Mouse (Mus musculus) neural tube, embryonic 14.5 days (tissue): Measurements from ENCODE around the gene Sptssa. TPM values are rescaled to one million over a fixed set of nuclear protein-coding genes. Genes with fewer than 3 reads are reported as not detected.

Experiments used
- ATAC-seq: fragments of 200-750 bp; cut with Nextera tagmentation; 2 replicates; pipeline ENCODE4 v1.8.0; 2017; ENCODE audit warnings: low read depth, mild to moderate bottlenecking, moderate TSS enrichment, moderate library complexity
- H3K27ac ChIP-seq: fragments of 300-500 bp; sonication (generic); 2 replicates; pipeline ENCODE4 v1.5.1; 2014; ENCODE audit warnings: low read depth, mild to moderate bottlenecking, control low read depth, low read length, moderate library complexity, mixed read lengths
- H3K27me3 ChIP-seq: fragments of 300-500 bp; sonication (generic); 2 replicates; pipeline ENCODE4 v1.6.1; 2014; ENCODE audit warnings: low read length; ENCODE audit not compliant: control insufficient read depth, insufficient read depth
- H3K36me3 ChIP-seq: fragments of 300-500 bp; sonication (generic); 2 replicates; pipeline ENCODE4 v1.6.1; 2014; ENCODE audit warnings: low read length, mixed read lengths; ENCODE audit not compliant: control insufficient read depth, insufficient read depth
- H3K4me1 ChIP-seq: fragments of 300-500 bp; sonication (generic); 2 replicates; pipeline ENCODE4 v1.6.1; 2014; ENCODE audit warnings: low read length; ENCODE audit not compliant: control insufficient read depth, insufficient read depth
- H3K4me2 ChIP-seq: fragments of 300-500 bp; sonication (generic); 2 replicates; pipeline ENCODE4 v1.6.1; 2014; ENCODE audit warnings: mild to moderate bottlenecking, low read depth, low read length, control low read depth
- H3K4me3 ChIP-seq: fragments of 300-500 bp; sonication (generic); 2 replicates; pipeline ENCODE4 v1.5.1; 2014; ENCODE audit warnings: low read depth, low read length, control low read depth, mixed read lengths
- H3K9ac ChIP-seq: fragments of 300-500 bp; sonication (generic); replicated peaks from 2 replicates; pipeline ENCODE4 v1.6.1; 2014; ENCODE audit warnings: low read depth, mild to moderate bottlenecking, control low read depth, low read length, mixed read lengths
- H3K9me3 ChIP-seq: fragments of 300-500 bp; sonication (generic); 2 replicates; pipeline ENCODE4 v1.6.1; 2016; ENCODE audit warnings: low read length; ENCODE audit not compliant: control insufficient read depth
- WGBS: fragments of 180-500 bp; shearing (Covaris S2); extraction: QIAGEN DNeasy Blood & Tissue Kit; methylation state at CpG from one replicate; pipeline ENCODE4 v1.1.7; 2014; 5-methylcytosine and 5-hydroxymethylcytosine counted together
- polyA plus RNA-seq: library from polyadenylated mRNA; unstranded; fragments of >200 nt; fragmentation: Nextera tagmentation; extraction: Ambion mirVana; gene quantifications from 2 replicates; pipeline ENCODE4 v1.2.1, GENCODE M21; 2014

The Sptssa gene
- polyA plus RNA-seq, 1 experiment from 2014 or later, result 219 TPM

- WGBS, result 71% methylated on average over 2 of the region's 2 CpGs
- no peak overlapping the region for H3K27ac ChIP-seq
- no peak overlapping the region for H3K4me2 ChIP-seq
- H3K9ac ChIP-seq, result no peak overlapping the region
- H3K4me3 ChIP-seq, result no peak overlapping the region
- no peaks in the 10 kb centered on the region for H3K36me3 ChIP-seq
- no peaks in the 10 kb centered on the region for H3K4me1 ChIP-seq
- H3K9me3 ChIP-seq, result no peaks in the 10 kb centered on the region
- no peak for ATAC-seq
- H3K27me3 ChIP-seq, result no peaks in the 10 kb centered on the region
Observed at GRCm38 (mm10) chr12:54644947-54645346, 11.4 kb downstream of the Sptssa start.

GRCm38 (mm10) chr12:54643320-54643892 lies 13.0 kb downstream of the Sptssa start:
- 83% methylated on average over 5 of the region's 5 CpGs for WGBS
- no peak overlapping the region for H3K9ac ChIP-seq
- no peak for ATAC-seq
- no peak overlapping the region for H3K4me2 ChIP-seq
- H3K27ac ChIP-seq, result no peak overlapping the region
- H3K9me3 ChIP-seq, result no peaks in the 10 kb centered on the region
- no peaks in the 10 kb centered on the region for H3K27me3 ChIP-seq
- H3K4me1 ChIP-seq, result no peaks in the 10 kb centered on the region
- no peak overlapping the region for H3K4me3 ChIP-seq
- H3K36me3 ChIP-seq, result no peaks in the 10 kb centered on the region

- no peak for ATAC-seq
- H3K9me3 ChIP-seq, result no peaks in the 10 kb centered on the region
- H3K4me1 ChIP-seq, result no peaks in the 10 kb centered on the region
- H3K36me3 ChIP-seq, result no peaks in the 10 kb centered on the region
- no peak overlapping the region for H3K9ac ChIP-seq
- H3K27ac ChIP-seq, result no peak overlapping the region
- H3K4me2 ChIP-seq, result no peak overlapping the region
- no peaks in the 10 kb centered on the region for H3K27me3 ChIP-seq
- no peak overlapping the region for H3K4me3 ChIP-seq
- 97% methylated on average over 4 of the region's 4 CpGs for WGBS
Observed at GRCm38 (mm10) chr12:54641374-54641773, 15.0 kb downstream of the Sptssa start.

- Histone ChIP-seq H3K36me3 (no peaks in the 10 kb centered on the region), H3K4me2 (no peak overlapping the region), H3K27me3 (no peaks in the 10 kb centered on the region), H3K9me3 (no peaks in the 10 kb centered on the region), H3K4me1 (no peaks in the 10 kb centered on the region), H3K4me3 (no peak overlapping the region), H3K27ac (no peak overlapping the region), H3K9ac (no peak overlapping the region)
- 89% methylated on average over 6 of the region's 6 CpGs for WGBS
- ATAC-seq, result no peak
Observed at GRCm38 (mm10) chr12:54640259-54640658, 16.1 kb downstream of the Sptssa start.

- no peaks in the 10 kb centered on the region for H3K36me3 ChIP-seq
- 79% methylated on average over 1 of the region's 1 CpGs for WGBS
- no peak for ATAC-seq
Observed at GRCm38 (mm10) chr12:54637033-54637432, 19.3 kb downstream of the Sptssa start.

GRCm38 (mm10) chr12:54632141-54632540 lies 24.2 kb downstream of the Sptssa start:
- Histone ChIP-seq H3K27ac (no peak overlapping the region), H3K4me2 (no peak overlapping the region), H3K27me3 (no peaks in the 10 kb centered on the region), H3K4me1 (no peaks in the 10 kb centered on the region), H3K9me3 (no peaks in the 10 kb centered on the region), H3K9ac (no peak overlapping the region), H3K4me3 (no peak overlapping the region), H3K36me3 (no peaks in the 10 kb centered on the region)
- ATAC-seq, result no peak
- WGBS, result 75% methylated on average over 2 of the region's 2 CpGs

More at GRCm38 (mm10) chr12:54637033-54637432, 19.3 kb downstream of the Sptssa start:
- no peaks in the 10 kb centered on the region for H3K4me1 ChIP-seq
- no peak overlapping the region for H3K9ac ChIP-seq
- H3K4me3 ChIP-seq, result no peak overlapping the region
- H3K27me3 ChIP-seq, result no peaks in the 10 kb centered on the region
- no peak overlapping the region for H3K4me2 ChIP-seq
- H3K9me3 ChIP-seq, result no peaks in the 10 kb centered on the region
- H3K27ac ChIP-seq, result no peak overlapping the region

- H3K27ac ChIP-seq, result no peak overlapping the region
- H3K36me3 ChIP-seq, result no peaks in the 10 kb centered on the region
- WGBS, result 96% methylated on average over 2 of the region's 2 CpGs
- H3K27me3 ChIP-seq, result no peaks in the 10 kb centered on the region
- no peaks in the 10 kb centered on the region for H3K4me1 ChIP-seq
- H3K4me2 ChIP-seq, result no peak overlapping the region
- H3K4me3 ChIP-seq, result no peak overlapping the region
- no peak overlapping the region for H3K9ac ChIP-seq
- H3K9me3 ChIP-seq, result no peaks in the 10 kb centered on the region
- no peak for ATAC-seq
Observed at GRCm38 (mm10) chr12:54621942-54622341, 34.4 kb downstream of the Sptssa start.

- Histone ChIP-seq H3K4me1 (no peaks in the 10 kb centered on the region), H3K36me3 (no peaks in the 10 kb centered on the region), H3K4me3 (no peak overlapping the region), H3K27ac (no peak overlapping the region), H3K27me3 (no peaks in the 10 kb centered on the region), H3K4me2 (no peak overlapping the region), H3K9ac (no peak overlapping the region), H3K9me3 (no peaks in the 10 kb centered on the region)
- 60% methylated on average over 13 of the region's 13 CpGs for WGBS
- no peak for ATAC-seq
Observed at GRCm38 (mm10) chr12:54620042-54620705, 36.2 kb downstream of the Sptssa start.

- no peaks in the 10 kb centered on the region for H3K36me3 ChIP-seq
- H3K9me3 ChIP-seq, result no peaks in the 10 kb centered on the region
- H3K4me3 ChIP-seq, result no peak overlapping the region
- no peaks in the 10 kb centered on the region for H3K27me3 ChIP-seq
- 79% methylated on average over 6 of the region's 6 CpGs for WGBS
- no peak overlapping the region for H3K27ac ChIP-seq
- H3K9ac ChIP-seq, result no peak overlapping the region
- no peaks in the 10 kb centered on the region for H3K4me1 ChIP-seq
- no peak for ATAC-seq
- no peak overlapping the region for H3K4me2 ChIP-seq
Observed at GRCm38 (mm10) chr12:54608988-54609387, 47.4 kb downstream of the Sptssa start.
